Mouse (Mus musculus) right cerebral cortex, postnatal 36 days (tissue): Measurements from ENCODE around the gene Ak9.
A peak's percentile ranks its signal among the peaks of the same experiment; 100 is the strongest.

Experiments used
- DNase-seq, 2 experiments: peaks; one replicate each; pipeline ENCODE4 v3.0.0; 2022; ENCODE audit warnings: low spot score in 2 of 2, mixed read lengths in 1 of 2

The Ak9 gene

DNA sequence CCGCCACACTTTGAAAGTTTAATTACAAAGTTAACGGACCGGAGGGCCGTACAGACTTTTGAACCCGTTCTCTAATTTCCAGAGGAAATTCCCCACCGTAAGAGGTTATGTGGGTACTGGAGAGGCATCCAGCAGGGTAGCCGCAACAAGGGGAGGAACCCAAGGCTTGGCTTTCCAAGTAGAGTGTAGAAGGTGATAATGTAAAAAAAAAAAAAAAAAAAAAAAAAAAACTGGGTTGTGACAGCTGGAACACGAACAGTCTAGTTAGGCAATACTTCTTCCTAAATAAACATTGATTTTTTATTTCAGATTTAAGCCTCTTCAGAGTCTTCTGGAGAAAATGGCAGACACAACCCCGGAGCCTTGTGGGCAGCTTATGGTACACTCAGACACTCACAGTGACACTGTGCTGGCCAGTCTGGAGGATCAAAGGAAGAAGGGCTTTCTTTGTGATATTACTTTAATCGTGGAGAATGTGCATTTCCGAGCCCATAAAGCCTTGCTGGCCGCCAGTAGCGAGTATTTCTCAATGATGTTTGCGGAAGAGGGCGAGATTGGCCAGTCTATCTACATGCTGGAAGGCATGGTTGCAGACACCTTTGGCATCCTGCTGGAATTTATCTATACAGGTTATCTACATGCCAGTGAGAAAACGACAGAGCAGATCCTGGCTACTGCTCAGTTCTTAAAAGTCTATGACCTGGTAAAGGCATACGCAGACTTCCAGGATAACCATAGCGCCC lies 147.2 kb downstream of the Ak9 start:
- no peak for DNase-seq

DNA sequence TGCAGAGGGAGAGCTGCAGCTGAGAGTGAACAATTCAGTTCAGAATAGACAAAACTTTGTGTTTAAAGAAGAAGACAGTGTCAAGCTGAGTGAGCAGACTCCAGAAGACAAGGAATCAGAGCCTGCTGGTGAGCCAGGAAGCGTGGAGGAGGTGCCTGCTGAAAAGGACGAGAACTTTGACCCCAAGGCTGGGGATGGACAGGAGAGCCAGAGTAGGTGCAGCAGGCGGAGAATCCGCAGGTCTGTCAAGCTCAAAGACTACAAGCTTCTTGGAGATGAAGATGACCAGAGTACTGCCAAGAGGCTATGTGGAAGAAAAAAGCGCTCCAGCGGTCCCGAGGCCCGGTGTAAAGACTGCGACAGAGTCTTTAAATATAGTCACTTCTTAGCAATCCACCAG lies 147.9 kb downstream of the Ak9 start:
- DNase-seq = no peak

DNA sequence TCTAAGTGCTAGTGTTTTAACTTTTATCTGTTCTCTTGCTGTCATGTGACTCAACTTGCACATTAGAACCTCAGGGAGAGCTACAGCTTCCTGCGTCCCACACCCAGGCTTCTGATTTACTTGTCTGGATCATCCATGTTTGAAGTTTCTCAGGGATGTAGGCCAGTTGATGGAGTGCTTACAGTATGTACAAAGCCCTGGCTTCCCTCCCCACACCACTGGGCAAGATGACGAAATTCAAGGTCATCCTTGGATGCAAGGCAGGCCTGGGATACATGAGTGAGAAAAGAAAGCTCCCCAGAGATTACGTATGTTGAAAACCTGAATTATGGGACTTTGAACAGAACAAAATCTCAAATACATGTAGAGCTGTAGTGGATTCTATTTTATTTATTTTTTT lies 149.0 kb downstream of the Ak9 start:
- DNase-seq = no peak

DNA sequence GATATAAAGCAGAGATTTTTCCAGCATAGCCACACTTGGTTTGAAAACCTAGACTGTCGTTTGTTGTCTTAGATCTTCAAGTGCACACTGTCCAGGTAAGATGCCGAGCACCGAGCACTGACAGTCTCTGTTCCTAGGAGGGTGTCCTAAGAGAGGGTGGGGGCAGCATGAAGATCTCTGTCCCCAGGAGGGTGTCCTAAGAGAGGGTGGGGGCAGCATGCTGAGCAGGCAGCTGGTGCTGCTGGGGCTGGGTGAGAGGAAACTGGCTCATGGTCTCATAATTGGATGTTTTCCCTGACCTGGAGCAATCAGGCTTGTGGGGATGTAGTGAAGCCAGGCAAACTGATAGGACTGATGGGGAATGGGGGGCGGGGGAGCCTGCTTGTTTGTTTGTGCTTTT lies 156.2 kb downstream of the Ak9 start:
- no peak for DNase-seq

DNA sequence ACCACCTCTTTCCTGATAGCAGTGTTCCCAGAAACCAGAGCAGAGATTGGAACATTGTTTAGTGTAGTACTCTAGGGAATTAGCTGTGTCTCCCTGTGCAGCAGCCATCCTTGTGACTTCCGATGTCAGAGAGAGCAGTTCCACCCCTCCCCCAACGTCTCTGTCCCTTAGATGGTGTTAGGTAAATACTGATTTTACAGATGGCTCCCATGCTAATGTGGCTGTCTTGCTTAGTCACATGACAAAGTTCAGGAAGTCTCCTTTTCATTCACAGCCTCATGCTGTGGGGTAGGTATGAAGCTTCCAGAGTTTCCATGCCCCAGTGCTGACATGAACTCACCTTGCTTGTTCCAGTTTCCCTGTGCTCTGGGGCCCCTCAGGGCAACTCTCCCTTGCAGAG lies 156.7 kb downstream of the Ak9 start:
- DNase-seq = no peak

DNA sequence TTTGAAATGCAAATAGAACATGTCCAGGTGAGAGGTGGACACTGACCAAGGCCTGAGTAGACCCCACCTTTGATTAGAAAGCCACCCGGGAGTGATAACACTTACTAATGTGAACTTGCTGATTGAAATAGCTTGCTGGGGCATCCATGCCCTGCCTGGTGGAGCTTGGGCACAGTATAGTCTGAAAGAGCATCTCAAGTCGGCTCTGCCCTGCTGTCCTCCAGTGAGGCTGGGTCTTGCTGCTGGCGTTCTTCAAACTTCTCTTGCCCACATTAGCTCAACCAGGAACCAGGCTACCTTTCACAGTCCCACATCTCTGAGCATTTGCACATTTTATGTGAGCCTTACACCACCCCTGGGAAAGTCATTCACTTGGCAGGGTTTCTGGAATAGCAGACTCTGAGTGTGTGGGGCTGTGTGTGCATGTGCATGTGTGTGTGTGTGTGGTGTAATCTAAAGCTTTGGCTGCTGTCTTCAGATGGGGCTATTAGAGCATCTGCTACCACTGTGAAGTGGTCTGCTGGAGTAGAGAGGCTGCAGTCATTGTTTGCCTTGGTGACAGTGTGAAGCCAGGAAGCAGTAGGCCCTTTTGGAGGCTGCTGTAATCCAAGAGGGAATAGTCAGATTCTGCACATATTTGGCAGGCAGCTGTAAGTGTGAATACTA lies 157.4 kb downstream of the Ak9 start:
- no peak for DNase-seq

DNA sequence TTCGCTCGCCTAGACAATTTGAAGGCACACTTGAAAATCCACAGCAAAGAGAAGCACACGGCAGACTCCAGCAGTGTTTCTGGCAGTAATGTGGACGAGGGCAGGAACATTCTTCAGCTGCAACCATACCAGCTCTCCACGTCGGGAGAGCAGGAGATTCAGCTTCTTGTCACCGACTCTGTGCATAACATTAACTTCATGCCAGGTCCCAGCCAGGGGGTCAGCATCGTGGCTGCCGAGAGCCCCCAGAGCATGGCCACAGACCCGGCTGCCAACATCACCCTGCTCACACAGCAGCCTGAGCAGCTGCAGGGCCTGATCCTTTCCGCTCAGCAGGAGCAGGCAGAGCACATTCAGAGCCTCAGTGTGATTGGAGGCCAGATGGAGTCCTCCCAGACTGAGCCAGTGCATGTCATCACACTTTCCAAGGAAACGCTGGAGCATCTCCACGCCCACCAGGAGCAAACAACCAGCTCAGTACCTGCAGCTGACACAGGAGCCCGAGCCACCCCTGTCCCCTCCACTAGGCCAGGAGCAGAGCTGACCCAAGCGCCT lies 160.7 kb downstream of the Ak9 start:
- no peak for DNase-seq

DNA sequence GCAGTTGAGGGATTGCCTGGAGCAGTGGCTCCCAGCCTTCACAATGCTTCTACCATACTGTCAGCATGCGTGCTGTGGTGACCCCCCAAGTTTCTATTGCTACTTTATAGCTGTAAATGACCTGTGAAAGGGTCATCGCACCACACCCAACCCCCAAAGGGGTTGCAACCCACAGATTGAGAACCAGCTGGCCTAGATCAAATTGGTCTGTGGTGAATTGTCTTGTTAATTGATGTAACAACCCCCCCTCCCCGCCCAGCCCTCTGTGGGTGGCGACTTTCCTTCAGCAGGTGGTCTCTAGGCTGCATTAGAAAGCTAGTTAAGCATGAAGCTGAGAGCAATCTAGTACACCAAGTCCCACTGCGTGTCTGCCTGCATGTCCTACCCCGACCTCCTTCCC lies 163.5 kb downstream of the Ak9 start:
- DNase-seq = no peak

DNA sequence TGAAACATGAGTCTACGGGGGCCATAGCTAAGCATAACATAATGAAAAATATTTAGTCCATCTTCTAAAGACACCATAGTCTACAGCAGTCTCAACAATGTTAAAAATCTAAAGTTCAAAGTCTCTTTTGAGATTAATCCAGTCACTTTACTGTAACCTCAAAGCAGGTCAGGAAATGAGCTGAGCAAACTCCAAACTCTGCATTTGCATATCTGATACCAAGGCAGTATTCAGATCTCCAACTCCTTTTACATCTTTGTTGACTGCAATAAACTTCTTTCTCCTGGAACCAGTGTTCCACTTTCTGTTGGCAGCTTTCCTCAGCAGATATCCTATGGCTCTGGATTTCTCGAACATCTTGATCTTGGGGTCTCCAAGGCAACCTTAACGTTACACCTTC lies 166.9 kb downstream of the Ak9 start:
- DNase-seq = no peak

DNA sequence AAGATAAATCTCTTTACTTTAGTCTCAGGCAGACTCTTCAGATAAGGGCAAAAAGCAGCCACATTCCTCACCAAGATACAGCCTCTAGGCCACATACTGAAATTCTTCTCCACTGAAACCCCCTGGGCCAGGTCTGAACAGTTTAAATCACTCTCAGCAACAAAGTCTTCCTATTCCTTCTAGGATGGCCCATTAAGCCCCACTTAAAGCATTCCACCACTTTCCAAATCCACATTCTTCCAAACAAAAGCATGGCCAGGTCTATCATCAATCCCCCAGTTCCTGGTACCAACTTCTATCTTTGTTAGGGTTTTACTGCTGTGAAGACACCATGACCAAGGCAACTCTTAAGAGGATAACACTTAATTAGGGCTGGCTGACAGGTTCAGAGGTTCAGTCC lies 168.8 kb downstream of the Ak9 start:
- no peak for DNase-seq

DNA sequence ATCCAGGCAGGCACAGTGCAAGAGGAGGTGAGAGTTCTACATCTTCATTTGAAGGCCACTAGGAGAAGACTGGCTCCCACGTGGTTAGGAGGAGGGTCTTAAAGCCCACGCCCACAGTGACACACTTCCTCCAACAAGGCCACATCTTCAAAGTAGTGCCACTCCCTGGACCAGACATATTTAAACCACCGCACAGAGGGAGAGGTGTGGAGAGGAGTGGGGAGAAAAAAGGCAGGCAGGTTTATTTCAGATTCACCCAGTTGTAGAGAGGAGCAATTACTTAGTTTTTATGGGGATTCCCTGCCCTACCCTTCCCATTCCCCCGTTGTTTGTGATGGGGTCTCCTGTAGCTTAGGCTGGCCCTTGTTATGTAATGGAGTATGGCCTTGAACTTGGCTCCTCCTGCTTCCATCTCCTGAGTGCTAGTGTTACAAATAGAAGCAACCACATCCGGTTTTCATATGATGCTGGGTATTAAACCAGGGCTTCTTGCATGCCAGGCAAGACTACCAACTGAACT lies 169.2 kb downstream of the Ak9 start:
- DNase-seq = no peak

DNA sequence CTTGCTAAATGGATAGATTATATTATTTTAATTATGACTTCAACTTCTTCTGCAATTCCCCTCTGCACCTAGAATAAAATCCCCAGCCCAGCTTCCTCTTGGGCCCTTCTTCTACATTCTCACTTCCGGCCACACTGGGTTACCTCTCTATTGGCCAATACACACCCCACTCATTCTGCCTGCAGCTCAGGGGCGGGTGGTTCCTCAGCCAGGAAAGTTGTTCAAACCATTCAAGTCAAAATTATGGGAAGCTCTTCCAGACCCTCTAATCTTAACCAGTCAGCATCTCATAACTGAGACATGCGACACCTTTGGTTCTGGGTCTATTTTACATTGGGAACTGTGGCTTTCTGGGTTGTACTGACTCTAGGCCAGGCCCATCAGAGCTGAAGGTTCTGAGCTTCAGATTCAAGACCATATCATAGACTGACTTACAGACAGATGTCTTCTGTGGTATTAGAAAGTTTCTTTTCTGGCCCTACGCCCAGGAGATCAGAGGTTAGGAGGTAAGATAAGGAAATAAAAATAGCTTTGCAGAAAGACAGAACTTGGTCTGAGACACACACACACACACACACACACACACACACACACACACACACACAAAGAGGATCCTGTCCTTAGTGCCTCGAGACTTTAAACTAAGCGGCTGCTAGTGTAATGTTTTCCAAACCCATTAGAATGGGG lies 170.1 kb downstream of the Ak9 start:
- DNase-seq = no peak

DNA sequence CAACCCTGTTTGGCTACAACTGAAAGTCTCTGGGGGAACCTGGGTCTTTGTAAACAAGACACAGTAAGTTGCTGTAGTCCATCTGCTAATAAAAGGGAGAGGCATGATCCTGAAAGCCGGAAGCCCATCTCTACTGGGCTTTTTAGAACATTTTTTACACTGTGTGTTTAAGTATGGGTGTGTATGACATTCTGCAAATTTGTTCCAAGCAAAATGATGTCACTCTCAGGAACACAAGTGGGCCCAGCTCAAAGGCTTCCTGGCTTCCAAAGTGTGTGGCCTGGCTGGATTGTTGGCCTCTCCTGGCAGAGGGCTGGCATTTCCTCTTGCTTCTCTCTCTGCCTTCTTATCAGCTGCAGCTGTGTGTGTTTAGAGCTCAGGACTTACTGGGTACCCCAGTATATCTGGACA lies 171.2 kb downstream of the Ak9 start:
- no peak for DNase-seq

DNA sequence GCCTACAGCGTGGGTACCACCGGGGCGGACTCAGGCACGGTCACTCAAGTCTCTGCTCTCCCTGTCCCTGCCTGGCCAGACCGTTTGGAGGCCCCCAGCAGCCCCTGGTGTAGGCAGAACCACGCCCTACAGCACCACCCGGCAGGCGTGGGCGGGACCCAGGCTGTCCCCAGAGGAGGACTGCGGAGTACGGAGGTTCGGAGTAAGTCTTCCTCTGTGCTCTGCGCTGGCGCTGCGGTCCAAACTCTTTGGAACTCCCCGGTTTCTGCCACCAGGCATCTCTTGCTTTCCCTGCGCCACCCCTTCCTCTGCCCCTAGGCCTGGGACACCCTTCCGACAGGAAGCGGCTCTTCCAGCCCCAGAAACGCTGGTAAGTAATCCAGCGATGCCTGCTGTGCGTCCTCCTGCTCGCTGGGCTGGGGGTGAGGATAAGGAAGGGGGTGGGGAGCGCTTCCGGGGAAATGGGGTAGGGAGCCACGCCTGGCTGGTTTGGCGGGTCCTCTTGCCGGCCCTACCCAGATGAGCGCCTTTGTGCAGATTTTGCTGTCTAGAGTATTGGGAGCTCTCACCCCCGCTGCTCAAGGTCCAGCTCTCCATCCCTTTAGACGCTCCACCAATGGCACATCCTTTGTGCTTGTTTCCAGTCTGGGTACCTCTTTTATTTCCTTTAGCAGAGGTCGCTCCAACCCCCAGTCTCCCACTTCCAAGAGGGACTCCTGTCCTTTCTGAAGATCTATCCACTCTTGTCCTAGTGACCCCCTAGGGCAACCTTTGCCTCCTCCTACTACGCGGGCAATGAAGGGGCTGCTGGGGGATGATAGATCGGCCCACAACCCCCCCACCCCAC lies 172.6 kb downstream of the Ak9 start, which contains the start of gene Mical1:
Mical1 (plus strand) TSS at position 144 of the 847 bp plus-strand sequence.
- DNase-seq = peak; percentile 48 to 51

DNA sequence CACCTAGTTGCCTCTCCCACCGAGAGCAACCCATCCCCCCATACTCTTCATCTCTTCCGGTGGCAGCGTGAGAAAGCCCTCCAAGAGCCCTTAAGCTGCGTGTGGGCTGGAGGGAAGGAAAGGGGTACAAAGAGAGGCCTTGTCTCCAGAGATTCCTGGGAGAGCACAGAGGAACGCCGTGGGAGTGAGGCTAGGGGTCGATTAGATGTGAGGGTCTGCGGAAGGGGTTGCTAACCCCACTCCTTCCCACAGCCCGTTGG lies 173.2 kb downstream of the Ak9 start:
- no peak for DNase-seq

DNA sequence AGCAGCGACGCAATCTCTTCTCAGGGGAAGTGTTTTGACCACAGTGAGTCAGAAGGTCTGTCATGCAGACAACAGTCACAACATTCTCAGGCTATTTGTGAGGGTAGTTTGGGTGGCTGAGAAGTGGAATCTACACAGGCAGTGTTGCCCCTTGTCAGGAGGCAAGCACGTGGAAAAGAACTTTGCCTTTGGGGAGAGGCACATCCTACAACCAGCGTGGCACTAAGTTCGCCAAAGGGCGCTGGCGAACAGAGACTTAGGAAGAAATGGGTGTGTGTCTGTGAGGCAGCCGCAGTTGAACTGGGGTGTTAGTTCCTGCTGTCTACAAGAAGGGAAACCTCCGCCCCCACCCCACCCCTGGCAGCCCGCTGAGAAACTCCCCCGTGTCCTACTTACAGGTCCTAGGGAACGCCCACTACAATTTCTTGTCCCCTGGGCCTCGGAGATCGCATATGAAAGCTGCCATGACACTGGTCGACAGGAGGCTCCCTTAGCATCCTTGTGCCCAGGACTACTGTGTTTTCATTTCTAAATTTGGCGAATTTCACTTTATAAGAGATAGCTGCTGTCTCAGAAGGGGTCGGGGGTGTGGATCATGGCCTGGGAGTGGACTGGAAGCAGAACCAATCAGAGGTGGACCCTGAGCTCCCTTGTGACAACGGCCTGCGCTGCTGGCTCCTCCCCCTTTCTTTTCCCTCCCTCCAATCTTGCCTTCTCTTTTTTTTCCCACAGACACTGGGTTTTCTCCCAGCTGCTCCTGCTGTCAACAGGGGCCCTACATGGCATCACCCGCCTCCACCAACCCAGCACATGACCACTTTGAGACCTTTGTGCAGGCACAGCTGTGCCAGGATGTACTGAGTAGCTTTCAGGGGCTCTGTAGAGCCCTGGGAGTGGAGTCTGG lies 173.8 kb downstream of the Ak9 start:
- DNase-seq = peak in 1 of 2 experiments; percentile 32

DNA sequence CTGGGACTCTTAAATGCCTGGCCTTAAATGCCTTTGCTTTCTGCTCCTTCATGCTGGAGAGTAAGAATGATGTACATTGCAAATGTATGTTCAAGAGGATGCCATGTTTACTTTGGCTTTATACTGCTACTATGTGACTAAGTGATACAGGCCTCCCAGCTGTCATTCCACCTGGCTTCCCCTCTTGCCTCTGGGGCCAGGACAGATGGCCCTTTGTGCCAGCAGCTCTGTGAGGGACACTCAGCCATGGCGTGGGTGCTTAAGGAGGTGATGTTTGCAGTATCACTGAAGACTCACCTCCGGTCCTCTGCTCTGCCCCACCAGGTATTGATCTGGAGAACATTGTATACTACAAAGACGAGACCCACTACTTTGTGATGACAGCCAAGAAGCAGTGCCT lies 176.2 kb downstream of the Ak9 start:
- no peak for DNase-seq

DNA sequence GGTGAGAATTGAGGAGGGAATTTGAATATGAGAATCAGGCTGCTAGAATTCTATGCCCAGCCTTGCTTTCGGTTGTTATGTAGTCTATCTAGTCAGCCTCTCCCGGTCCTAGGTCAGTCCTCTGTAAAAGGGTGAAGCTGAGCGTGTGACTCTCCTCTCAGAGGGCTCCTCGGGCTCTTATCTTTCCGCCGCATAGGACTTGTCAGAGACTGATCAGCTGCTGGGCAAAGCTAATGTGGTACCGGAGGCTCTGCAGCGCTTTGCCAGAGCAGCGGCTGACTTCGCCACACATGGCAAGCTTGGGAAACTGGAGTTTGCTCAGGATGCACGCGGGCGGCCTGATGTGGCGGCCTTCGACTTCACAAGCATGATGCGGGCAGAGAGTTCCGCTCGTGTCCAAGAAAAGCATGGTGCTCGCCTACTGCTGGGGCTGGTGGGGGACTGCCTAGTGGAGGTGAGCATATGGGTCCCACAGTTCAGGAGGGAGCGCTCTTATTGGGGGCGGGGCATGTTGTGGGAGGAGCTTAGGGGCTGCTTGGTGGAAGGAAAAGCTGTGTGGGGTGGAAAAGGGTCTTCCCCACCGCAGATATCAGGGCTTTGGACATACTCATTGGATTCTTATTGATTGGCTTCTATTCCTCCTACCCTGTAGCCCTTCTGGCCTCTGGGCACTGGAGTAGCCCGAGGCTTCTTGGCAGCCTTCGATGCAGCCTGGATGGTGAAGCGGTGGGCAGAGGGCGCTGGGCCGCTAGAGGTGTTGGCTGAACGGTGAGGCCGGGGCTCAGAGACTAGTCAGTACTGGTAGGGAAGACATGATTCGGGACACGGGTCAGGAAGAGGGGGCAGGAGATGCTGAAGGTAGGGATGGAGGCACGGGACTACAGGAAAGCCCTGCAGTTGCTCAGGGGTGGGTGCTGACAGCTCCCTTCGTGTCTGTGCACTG lies 177.4 kb downstream of the Ak9 start:
- DNase-seq = no peak

DNA sequence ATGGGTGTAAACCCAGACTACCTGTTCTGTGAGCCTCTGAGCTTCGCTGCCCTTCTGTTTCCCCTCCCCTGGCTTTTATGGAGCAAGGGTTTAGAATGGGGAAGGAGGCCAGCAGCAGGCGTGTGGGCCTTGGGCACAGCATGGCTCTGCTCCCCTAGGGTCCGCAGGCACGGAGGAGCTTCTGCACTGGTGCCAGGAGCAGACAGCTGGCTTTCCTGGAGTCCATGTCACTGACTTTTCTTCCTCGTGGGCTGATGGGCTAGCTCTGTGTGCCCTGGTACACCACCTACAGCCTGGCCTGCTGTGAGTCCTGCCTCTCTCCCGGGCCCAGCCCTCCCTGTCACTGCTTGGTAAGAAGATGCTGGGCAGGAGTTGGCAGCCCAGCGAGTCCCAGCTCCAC lies 178.7 kb downstream of the Ak9 start:
- no peak for DNase-seq
